Mouse (Mus musculus) lung, adult 2 months (tissue): ENCODE data around the gene Fcrlb.

Experiments used
- CTCF ChIP-seq: fragments of 200-500 bp; IDR thresholded peaks from 2 replicates; pipeline ENCODE4 v1.5.1; 2011; ENCODE audit warnings: mild to moderate bottlenecking, low read length, control low read depth; ENCODE audit not compliant: insufficient read depth
- POLR2A ChIP-seq: fragments of 200-500 bp; IDR thresholded peaks from 2 replicates; pipeline ENCODE4 v1.6.1; 2011; ENCODE audit warnings: low read depth, mild to moderate bottlenecking, control low read depth, low read length, borderline replicate concordance; ENCODE audit errors: extremely low read depth

DNA sequence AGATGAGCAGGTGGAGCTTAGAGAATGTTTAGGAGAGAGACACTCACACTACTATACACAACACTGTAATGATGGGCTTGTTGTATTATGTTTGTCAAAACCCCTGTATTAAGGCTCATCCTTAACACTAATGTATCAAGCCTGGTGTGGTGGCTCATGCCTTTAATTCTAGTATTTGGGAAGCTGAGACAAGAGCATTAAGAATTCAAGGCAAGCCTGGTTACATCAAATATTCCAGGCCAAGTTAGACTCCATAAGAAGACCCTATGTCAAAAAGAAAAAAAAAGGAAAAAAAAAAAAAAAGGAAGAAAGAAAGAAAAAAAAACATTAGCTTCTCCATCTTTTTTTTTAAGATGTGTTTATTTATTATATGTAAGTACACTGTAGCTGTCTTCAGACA lies 48.5 kb downstream of the Fcrlb start:
- no peak for TF ChIP-seq CTCF
- TF ChIP-seq POLR2A, result no peak
